Mouse (Mus musculus): ENCODE data around the gene Ak2.

GRCm38 (mm10) chr4:129051461-129052183 lies 59.9 kb downstream of the Ak2 start:
- TF ChIP-seq POLR2A (IDR thresholded peaks at IDR 0.05; ENCODE audit: low read depth, low read length) (no peak), CTCF (IDR thresholded peaks at IDR 0.05; ENCODE audit: borderline replicate concordance, insufficient read depth, low read length) (no peak)
